Mouse (Mus musculus) E14TG2a.4 (cell line): ENCODE results near the gene Tmem38a.

Experiments
- CTCF ChIP-seq: conservative IDR thresholded peaks from 2 replicates; pipeline ENCODE4 v1.5.1; 2014; ENCODE audit warnings: low read length
- NANOG ChIP-seq: IDR thresholded peaks from 2 replicates; pipeline ENCODE4 v1.6.1; 2014; ENCODE audit warnings: borderline replicate concordance, low read length, mixed read lengths
- POU5F1 ChIP-seq: IDR thresholded peaks from 2 replicates; pipeline ENCODE4 v1.6.1; 2014; ENCODE audit warnings: low read length, borderline replicate concordance

DNA sequence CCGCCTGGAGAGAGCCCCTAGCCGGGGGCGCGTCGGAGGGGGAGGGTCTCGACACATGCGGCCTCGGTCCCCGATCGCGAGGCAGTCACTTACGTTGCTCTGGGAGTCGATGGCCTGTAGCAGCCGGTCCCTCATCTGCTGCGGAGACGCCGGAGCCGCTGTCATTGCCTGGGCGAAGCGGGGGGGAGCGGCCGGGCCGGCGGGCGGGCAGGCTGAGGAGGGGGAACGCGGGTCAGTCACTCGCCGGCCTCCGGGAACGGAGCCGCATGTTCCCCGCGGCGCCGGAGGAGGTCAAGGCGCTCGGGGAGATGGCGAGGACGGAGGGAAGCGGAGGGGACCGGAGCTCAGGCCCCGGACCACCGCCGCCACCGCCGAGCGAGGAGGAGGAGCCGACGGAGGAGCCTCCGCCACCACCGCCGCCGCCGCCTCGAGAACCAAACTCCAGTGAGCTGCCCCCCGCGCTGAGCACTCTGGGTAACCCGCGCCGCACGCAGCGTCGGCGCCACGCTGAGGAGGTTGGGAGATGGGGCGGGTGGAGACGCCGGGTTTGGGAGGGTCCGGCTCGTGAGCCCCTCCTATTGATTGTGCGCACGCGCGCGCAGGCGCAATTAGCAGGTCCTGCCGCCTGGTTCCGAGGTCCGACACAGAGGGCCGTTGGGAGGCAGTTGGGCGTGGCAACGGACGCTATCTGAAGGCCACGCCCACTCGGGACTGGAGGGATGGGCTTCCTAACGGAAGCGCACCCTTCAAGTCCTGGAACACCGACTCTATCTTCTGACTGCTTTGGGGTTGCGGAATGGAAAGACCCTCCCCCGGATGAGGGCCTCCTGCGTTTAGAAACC lies 23.8 kb upstream of the Tmem38a start, which contains the start of gene Med26:
- TF ChIP-seq CTCF (no peak), POU5F1 (no peak), NANOG (no peak)
